Mouse (Mus musculus): Measurements from ENCODE around the gene Vrk1.

Vrk1 gene

DNA sequence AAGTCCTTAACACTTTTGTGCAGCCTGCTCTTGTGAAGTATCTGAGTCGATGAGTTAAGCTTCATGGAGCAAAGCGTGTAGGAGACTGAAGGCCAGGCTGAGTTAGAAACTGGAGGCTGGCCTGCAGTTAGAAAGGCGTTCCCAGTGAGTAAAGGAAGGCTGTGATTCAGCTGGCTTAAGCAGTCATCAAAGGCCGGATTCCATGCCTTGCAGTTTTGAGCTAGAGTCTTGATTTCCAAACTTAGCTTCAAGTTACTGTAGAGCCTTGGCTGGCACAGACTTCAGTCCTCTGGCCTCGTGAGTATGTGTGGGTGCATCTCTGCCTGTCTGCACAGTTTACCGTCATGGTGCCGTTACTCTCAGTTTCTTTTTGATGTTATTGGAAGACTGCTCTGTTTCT, 42.2 kb downstream of the Vrk1 start:
- DNase-seq (ENCODE audit: low spot score) = no peak

DNA sequence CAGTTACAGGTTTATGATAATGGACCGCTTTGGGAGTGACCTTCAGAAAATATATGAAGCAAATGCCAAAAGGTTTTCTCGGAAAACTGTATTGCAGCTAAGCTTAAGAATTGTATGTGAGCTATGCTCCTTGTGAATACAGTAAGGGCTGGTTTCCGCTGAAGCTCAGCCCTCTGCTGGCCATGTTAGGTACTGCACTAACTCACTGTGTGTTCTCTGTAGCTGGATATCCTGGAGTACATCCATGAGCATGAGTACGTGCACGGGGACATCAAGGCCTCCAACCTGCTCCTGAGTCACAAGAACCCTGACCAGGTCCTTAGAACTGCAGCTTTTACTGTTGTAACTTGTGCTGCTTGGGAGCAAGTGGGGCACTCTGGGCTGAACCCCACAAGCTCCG, 45.8 kb downstream of the Vrk1 start:
- peak; percentile 54 for DNase-seq (ENCODE audit: low spot score)

GRCm38 (mm10) chr12:106059873-106060573, 50.0 kb downstream of the Vrk1 start:
- no peak for DNase-seq (ENCODE audit: low spot score)

GRCm38 (mm10) chr12:106070434-106071155, 60.6 kb downstream of the Vrk1 start:
- no peak for DNase-seq (ENCODE audit: low spot score)

- no peak for DNase-seq (ENCODE audit: low spot score)
These were observed 61.6 kb downstream of the Vrk1 start for GRCm38 (mm10) chr12:106071575-106072166.

DNA sequence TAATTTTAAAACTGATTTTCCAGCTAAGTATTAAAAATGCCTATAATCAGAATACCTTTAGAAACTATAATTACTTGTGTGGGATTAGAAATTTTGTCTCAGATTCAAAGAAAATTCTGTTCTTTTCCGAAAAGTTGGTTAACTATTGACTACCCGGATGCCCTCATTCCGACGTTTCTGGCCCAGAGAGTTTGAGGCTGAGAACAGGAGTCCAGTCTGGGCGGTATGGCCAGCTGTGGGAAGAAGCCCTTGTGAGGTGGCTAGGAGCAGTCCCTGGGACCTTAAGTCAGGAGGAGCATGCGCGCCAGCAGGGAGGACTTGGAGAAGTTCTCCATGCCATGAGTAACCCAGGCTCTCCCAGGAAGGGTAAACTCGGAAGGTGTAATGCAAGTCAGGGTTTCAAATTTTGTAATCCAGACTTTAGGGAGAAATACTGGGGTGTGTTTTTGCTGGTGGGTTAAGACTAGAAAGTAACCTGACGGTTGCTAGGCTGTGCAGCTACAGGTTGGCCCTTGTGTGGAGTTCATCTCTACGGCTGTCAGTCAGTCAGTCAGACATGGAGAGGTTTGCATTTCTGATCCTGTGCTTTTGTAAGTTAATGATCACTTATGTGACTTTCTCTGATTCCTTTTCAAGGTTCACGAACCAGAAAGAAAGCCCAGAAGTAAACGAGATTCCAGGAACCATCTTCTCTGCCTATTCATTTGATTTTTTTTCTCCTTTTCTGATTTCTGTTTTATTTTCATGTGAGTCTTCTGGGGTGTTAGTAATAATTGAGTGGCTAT, 64.5 kb downstream of the Vrk1 start:
- no peak for DNase-seq (ENCODE audit: low spot score)

- DNase-seq (ENCODE audit: low spot score) = no peak
These were observed 66.1 kb downstream of the Vrk1 start for GRCm38 (mm10) chr12:106076131-106076530.

DNA sequence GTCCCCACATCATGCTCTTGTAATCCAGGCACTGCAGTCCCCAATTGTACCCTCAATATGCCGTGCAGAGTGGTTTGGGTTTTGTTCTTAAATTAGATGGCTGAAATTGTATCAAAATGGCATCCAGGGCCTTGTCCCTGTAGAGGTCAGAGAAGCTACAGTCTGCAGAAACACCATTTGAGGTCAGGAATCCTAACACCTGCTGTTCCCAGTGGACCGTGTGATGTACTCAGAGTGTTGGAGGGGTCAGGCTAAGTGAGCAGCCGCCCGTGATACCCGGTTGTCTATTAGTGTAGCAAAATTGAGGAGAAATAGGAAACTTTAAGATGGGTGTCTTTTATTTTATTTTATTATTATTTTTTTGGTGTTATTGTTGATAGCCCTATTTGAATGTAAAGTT, 70.5 kb downstream of the Vrk1 start:
- no peak for DNase-seq (ENCODE audit: low spot score)

DNA sequence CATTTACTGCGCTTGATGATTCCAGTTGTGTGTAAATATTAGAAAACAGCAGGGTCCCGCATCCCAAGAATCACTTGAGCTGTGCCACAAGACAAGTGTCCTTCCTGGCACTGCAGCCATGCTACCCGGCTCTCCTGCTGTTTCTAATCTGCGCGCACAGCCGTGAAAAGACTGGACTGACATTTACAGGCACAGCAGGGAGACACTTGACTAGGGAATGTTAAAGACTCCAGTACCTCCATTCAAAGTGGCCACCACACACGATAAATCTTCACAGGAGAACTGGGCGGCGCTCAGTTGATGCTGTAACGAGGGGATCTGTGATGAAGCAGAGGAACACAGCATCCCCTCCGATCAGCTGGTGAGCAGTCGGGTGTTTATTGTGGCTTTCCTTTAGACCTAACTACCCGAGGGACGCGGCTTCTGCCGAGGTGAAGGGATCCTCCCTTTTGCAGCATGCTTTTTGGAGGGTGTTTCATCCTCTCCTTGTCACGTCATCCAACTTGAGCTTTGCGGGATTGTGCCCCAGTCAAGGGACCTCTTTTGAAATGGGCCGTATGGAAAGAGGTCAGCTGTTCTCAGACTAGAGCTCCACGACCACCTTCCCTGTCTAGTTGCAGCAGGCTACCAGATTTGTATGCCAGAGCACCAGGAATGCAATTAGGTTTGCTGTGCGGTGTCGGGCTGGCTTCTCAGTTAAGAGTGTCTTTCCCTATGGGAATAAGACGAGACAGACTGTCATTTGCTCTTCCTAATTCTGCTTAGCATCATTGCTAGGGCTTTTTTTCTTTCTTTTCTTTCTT, 71.1 kb downstream of the Vrk1 start:
- DNase-seq (ENCODE audit: low spot score) = no peak

DNA sequence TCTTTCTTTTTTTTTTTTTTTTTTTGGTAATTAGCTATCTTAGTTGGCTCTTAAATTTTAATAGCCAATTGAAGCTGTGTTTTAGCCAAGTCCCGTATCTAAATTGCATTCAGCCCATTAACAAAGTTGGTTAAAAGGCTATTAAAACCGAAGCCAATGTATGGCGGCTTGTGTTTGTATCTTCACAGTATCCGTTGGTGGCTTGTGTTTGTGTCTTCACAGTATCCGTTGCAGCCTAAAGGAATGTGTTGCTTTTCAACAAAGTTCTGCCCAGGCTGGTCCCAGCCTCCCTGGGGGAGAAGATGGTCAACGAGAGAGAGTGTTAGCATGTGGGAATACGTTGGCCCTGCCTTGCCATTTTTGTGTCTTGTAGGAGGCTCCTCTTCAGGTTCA, 71.7 kb downstream of the Vrk1 start:
- DNase-seq (ENCODE audit: low spot score) = no peak

- peak; percentile 48 for DNase-seq (ENCODE audit: low spot score)
These were observed 72.3 kb downstream of the Vrk1 start for GRCm38 (mm10) chr12:106082191-106082957.

DNA sequence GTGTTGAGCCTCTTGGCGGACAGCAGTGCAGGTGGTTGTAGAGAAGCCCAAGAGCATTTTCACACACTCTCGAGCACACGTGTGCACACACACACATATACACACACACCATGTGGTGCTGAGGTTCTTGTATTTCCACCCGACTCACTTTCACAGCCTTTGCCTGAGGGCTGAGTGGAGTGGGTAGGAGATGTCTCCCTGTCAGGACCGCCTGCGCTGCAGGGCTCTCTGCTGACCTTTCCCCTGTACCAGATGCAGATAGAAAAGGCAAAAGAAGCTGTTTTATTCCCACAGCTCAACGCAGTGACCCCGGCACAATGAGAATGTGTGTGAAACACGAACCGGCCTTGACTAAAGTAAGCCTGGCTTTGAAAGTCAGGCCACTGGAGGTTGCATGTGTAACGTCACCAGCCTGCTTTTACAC, 72.9 kb downstream of the Vrk1 start:
- no peak for DNase-seq (ENCODE audit: low spot score)

- no peak for DNase-seq (ENCODE audit: low spot score)
These were observed 74.1 kb downstream of the Vrk1 start for GRCm38 (mm10) chr12:106084126-106084525.

DNA sequence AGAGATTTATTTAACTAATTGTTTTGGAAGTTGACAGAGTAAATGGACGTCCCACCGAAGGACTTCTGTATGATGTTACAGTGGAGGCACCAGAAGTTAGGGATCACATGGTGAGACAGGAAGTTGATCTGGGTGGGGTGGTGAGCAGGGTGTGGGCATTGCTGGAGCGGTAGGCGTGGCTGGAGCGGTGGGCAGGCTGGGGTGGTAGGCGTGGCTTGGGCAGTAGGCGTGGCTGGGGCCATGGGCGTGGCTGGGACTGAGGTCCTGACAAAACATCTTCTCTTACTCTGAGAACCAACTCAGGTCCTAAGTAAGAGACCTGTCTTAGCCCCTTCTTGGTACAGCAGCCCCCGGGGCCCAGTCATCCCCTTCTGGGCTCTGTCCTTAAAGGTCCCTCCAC, 84.8 kb downstream of the Vrk1 start:
- DNase-seq (ENCODE audit: low spot score) = no peak

DNA sequence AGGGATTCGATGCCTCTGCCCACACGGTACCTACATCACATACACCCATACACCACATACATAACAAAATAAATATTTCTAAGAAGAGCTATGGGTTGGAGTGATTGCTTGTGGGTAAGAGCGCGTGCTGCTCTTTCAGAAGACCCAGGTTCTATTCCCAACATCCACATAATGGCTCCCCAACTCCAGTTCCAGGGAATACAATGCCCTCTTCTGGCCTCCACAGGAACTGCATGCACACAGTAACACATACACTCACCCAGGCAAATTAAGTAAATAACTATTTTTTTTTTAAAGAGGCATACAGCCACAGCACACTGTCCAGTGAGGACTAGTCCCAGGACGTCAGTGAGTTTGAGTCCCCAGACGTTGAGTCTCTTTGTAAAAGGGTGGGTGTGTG, 92.0 kb downstream of the Vrk1 start:
- no peak for DNase-seq (ENCODE audit: low spot score)

- no peak for DNase-seq (ENCODE audit: low spot score)
These were observed 93.0 kb downstream of the Vrk1 start for GRCm38 (mm10) chr12:106102726-106103643.

- no peak for DNase-seq (ENCODE audit: low spot score)
These were observed 97.2 kb downstream of the Vrk1 start for GRCm38 (mm10) chr12:106107272-106107671.

GRCm38 (mm10) chr12:106115070-106115891, 105.3 kb downstream of the Vrk1 start:
- DNase-seq (ENCODE audit: low spot score) = no peak

DNA sequence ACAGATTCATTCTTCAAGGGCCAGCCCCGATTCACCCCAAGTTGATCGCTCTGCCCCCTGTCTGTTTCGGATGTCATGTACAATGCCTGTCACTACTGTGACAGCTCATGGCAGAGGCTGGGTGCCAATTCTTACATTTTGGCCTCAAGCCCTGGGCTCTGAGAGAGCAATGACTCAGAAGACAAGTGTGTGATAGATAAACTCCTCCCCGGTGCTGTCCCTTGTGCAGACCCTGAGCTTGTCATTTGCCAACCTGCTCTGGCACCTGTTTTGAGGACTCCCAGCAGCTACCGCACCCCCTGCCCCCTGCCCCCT, 105.8 kb downstream of the Vrk1 start:
- DNase-seq (ENCODE audit: low spot score) = no peak

Data from testis, postnatal 14 days (tissue).